Mouse (Mus musculus): Measurements from ENCODE around the gene Sipa1l1.

The Sipa1l1 gene

GRCm38 (mm10) chr12:82340196-82340918 lies 171.2 kb downstream of the Sipa1l1 start:
- DNase-seq, result no peak

DNA sequence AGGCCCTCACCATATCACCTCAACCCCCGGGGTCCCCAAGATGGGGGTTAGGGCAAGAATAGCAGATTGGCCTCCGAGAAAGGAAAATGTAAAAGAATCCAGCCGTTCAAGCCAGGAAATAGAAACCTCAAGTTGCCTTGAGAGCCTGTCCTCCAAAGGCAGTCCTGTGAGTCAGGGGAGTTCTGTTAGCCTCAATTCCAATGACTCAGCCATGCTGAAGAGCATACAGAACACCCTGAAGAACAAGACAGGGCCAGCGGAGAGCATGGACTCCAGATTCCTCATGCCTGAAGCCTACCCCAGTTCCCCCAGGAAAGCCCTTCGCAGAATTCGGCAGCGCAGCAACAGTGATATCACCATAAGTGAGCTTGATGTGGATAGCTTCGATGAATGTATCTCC lies 172.1 kb downstream of the Sipa1l1 start:
- DNase-seq, result no peak

DNA sequence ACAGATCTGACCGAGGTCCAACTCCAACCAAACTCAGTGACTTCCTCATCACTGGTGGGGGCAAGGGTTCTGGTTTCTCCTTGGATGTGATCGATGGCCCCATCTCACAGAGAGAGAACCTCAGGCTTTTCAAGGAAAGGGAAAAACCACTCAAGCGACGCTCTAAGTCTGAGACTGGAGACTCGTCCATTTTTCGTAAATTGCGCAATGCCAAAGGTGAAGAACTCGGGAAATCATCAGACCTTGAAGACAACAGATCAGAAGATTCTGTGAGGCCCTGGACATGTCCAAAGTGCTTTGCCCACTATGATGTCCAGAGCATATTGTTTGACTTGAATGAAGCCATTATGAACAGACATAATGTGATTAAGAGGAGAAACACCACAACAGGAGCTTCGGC lies 172.6 kb downstream of the Sipa1l1 start:
- no peak for DNase-seq

- DNase-seq, result no peak
Measured at GRCm38 (mm10) chr12:82350082-82350481, 181.0 kb downstream of the Sipa1l1 start.

DNA sequence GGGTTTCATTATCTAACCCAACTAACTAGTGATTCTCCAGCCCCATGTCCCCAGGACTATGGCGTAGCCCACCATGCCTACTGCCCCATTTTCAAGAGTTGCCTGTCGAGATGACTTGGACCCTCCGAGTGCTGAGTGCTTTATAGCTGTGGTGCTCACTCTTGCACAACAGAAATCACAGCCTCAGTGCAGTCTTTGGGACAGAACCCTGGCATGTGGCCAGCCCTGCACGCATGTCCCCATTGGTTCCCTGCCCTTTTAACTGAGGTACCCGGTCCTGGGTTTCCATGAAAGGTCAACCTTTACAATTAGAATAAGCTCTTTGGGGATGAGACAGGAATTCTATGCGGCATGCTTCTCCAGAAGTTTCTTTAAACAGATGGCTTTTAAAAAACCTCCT lies 181.8 kb downstream of the Sipa1l1 start:
- peak; percentile 45 to 55 for DNase-seq

GRCm38 (mm10) chr12:82353660-82354059 lies 184.5 kb downstream of the Sipa1l1 start:
- no peak for DNase-seq

DNA sequence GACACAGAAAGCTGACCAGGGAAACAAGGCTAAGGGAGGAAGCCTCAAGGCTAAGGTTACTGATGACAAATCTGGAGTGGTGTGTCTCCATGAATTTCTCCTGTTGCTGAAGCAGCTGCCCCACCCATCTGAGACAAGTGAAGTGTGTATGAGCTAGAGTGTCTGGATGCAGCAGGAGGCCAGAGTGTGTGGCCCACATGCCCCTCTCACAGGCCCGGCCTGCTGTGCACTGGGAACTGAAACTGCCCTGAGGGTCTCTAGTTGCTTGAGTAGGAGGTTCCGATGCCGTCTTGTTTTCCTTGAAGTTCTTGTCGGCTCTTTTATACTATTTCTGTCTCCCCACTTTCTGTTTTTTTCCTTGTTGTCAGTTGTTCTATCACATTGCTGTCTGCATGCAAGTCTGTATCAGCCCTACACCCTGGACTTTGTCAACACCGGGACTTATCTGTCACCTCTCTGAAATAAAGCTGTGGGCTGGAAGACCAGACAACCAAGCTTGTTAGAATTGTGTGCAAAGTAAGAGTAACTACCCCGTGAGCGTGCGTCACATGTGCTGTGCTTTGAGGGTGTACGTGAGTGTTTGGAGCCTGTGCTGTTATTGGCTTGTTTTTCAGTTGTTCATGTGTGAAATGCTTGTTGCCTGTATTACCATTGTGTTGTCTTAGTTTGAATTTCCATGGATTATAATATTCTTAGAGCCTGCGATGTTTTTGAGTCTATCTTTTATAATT lies 186.5 kb downstream of the Sipa1l1 start:
- DNase-seq, result no peak

- DNase-seq, result no peak
Measured at GRCm38 (mm10) chr12:82356476-82356875, 187.4 kb downstream of the Sipa1l1 start.

GRCm38 (mm10) chr12:82357431-82357830 lies 188.3 kb downstream of the Sipa1l1 start:
- DNase-seq, result no peak

DNA sequence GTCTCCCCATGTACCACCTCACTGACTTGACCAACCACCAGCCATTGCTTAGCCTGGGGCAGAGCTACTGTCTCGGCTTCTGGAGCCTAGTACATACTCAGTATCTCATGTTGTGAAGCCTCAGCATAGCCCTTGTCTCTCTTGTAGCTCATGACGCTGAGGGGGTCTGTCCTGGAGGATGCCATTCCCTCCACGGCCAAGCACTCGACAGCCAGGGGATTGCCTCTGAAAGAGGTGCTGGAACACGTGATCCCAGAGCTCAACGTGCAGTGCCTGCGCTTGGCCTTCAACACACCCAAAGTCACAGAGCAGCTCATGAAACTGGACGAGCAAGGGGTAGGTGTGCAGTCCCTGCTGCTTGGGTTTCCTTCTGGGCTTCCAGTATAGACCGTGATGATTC lies 193.7 kb downstream of the Sipa1l1 start:
- DNase-seq, result no peak

DNA sequence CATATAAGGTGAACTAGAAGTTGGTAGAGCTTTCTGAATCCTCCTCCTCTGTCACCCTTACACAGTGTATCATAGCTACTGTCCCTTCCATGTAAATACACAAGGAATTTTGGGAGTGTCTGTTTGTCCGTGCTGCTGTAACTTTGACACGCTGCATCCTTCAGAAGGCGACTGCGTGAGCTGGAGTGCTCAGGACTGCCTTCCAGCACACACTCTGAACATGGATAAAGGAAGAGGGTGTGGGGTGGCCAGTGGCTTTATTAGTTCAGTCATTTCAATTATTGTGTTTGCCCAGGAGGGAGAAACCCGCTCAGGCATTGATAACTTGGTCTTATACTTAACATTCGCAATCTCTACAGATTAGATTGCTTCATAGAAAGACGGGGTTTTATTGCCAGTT lies 195.1 kb downstream of the Sipa1l1 start:
- DNase-seq, result no peak

DNA sequence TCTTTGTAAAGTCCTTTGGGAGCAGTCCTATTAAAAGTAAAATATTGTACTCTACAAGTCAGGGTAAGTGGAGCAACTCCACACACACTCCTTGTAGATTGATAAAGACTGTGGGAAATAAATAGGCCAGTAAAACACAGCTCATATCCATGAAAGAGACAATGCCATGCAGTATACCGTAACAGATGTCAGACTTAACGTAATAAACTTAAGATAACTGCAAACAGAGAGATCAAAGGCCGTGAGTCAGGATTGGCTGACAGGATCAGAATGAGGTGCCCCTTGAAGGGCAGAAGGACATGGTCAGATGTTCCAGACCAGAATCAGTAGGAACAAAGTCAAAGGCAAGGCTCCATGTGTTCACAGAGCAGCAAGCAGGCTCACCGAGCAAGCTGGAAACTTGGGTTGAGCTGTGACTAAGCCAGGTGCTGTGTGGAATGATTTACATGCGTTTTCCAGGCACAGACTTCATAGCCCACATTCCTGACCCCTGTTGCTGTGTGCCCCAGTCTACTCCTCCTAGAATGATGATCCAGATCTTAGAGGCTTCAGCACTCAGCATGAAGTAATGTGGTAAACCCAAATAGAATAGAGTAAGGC lies 196.3 kb downstream of the Sipa1l1 start:
- no peak for DNase-seq

- no peak for DNase-seq
Measured at GRCm38 (mm10) chr12:82366754-82367153, 197.6 kb downstream of the Sipa1l1 start.

DNA sequence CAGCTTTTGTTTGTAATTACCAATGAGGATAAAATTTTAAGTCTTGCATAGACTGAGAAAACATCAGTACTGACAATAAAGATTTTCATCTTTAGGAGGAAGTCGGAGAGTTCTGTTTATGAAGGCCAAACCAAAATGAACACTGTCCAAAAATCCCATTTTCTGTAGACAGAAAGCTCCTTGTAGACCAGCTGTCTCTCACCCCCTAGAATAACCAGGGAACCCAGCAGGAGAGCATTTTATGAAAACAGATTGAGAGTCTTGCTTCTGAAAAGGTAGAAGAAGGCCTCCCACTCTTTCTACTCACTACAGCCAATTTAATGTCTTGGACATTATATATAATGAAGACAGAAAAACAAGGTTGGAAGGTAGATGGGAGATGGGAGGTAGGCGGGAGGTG lies 198.2 kb downstream of the Sipa1l1 start:
- DNase-seq, result no peak

- no peak for DNase-seq
Measured at GRCm38 (mm10) chr12:82367986-82368385, 198.9 kb downstream of the Sipa1l1 start.

- DNase-seq, result no peak
Measured at GRCm38 (mm10) chr12:82369402-82370160, 200.5 kb downstream of the Sipa1l1 start.

GRCm38 (mm10) chr12:82371266-82371665 lies 202.1 kb downstream of the Sipa1l1 start:
- DNase-seq, result no peak

- DNase-seq, result no peak
Measured at GRCm38 (mm10) chr12:82374020-82374419, 204.9 kb downstream of the Sipa1l1 start.

DNA sequence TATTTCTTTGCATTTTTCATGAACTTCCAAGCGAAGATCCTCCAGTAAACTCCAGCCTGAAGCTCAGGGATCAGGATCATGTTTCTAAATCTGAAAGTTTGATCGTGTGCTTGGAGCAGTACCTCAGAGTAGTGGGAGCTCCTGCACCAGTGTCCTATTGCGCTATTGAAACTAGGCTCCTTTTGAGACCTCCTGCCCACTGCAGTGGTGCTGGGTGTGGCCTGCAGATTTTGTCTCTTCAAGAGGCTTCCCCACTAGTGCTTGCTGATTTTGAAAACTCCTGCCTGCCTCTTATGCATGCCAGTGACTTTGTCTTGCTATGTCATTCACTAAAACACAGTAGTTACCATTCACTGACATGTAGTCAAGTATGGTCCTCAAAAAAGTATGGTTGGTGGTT lies 213.8 kb downstream of the Sipa1l1 start:
- no peak for DNase-seq

GRCm38 (mm10) chr12:82384719-82385118 lies 215.6 kb downstream of the Sipa1l1 start:
- no peak for DNase-seq

DNA sequence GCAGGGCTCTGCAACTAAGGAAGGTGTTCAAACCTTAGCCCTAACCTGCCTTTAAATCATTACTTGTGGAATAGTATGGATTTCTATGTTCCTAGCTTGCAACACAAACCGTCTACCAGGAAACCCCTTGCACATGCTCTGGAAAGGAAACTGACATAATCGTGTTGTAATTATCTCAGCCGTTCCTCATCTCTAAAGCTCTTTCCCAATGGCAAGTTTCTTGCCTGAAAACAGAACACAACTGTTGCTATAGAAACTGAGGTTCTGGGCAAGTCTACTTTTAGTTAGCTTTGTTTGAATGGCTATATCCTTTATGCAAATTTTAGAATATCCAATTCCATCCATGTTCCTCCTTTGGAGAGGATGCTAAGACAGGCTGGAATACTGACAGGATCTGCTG lies 217.9 kb downstream of the Sipa1l1 start:
- DNase-seq, result no peak

GRCm38 (mm10) chr12:82387647-82388046 lies 218.5 kb downstream of the Sipa1l1 start:
- no peak for DNase-seq

GRCm38 (mm10) chr12:82388144-82388543 lies 219.0 kb downstream of the Sipa1l1 start:
- no peak for DNase-seq

Data from kidney, postnatal 4 days (tissue).